Mouse (Mus musculus): Measurements from ENCODE around the gene Psd.

Psd gene

DNA sequence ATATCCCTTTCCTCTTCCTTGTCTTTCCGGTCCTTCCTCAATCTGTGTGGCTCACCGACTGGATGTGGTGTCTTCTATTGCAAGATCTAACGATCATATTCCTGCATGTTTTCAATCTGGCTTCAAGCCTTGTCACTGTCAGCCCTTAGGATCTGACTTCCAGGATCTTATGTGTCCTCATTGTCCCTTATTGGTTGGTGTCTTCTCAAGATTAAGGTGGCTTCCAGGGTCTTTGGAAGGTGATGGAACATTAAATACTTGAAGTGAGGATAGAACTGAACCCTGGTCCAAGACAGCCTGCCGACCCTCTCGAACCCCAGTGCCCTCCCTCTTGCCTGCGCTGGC, 12.0 kb upstream of the Psd start:
- no peak for DNase-seq (ENCODE audit: low spot score in 2 of 2)

DNA sequence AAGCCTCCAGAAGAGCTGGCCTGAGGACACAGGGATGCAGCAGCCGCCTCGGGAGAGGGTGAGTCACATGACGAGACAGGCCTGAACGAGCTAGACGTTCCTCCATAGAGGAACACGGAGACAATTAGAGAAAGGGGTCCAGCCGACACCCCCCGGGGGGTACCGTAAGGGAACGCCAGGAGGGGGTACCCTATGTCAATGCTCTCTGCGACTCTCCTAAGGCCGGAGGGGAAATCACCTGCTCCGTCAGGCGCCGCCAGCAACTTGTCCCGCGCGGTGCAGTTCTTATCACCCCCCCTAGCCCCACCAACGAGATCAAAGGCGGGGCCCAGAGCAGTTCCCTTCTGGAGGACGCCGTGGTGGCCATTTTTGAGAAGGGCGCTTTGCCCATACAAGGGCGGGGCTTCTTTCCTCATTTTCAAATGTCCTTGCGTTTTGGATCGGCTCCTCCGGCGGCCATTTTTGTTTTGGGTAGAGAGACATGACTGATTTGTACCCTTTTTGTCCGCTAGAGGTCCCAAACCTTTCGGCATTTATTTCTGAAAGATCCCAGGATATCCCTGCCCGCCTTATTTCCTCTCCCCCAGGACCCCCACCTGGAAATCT, 11.5 kb upstream of the Psd start, which contains the start of gene Cuedc2:
TSS of gene Cuedc2 (minus strand) at position 372 of the 606 bp plus-strand sequence.
- peak; percentile 92 to 98 for DNase-seq (ENCODE audit: low spot score in 2 of 2)

DNA sequence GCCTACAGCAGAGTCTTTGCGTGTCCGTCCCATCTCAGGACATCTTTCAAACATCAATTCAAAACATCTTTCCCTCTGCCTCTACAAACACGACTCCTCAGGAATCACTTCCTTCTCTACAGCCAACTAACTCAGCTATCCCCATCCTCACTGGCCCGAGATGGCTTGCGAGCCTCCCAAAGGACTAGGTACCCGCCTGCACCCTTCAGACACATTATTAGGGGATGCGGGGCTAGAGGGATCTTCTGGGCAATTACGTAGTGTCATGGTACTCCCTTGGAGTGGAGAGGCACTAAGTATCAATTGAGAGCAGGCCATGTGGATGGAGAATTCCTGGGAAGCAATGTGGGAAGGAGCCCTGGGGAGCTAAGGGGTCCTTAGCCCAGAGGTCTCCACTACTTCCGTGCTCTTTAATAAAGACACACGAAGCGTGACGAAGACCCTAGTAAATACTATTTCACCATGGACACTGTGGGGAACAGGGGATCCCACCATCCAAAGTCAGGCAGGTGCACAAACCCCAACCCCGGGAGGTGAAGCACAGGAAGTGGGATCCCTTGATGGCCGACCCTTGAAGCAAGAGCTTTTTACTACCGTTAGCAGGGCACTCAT, 10.9 kb upstream of the Psd start:
- no peak for DNase-seq (ENCODE audit: low spot score in 2 of 2)

DNA sequence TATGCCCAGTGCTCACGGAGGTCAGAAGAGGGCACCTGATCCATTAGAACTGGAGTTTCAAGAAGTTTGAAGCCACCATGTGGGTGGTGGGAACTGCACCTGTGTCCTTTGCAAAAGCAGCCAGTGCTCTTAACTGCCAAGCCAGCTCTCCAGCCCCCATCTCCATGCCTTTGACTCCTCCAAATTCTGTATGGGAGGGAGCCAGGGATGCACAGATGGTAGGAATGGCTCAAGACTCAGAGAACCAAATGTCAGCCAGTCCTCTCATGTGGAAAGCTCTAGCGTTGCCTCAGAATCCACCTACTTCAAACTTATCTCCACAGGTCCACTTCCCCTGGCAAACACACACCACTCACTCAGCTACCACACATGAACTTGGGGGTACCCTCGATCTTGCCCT, 7.0 kb upstream of the Psd start:
- no peak for DNase-seq (ENCODE audit: low spot score in 2 of 2)

DNA sequence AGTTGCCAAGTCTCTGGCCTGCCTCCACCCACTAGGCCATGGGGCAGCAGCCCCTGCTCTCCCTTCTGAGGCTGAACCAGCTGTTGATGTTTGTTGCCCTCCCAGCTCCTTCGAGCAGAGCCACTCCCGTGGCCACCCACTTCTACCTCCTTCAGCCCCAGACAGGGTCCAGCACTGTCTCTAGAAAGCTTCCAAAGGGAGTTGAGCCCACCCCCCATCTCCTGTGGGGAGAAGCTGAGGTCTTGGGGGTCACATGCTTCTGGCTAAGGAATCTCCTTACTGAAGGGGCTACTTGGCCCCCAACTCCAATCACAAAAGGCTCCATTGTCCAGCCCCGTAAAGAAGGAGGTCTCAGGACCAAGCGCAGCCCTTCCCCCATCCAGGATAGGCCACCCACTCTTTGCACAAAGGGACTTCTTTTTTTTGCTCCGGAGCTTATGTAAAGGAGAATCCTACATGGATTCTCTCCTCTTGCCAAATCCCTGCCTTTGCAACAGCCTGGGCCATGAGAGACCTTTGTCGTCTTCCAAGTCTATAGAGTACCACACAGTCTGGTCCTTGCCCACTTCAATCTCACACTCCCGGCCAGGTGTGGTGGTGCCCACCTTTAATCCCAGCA, 5.9 kb upstream of the Psd start:
- DNase-seq (ENCODE audit: low spot score in 2 of 2), result no peak

DNA sequence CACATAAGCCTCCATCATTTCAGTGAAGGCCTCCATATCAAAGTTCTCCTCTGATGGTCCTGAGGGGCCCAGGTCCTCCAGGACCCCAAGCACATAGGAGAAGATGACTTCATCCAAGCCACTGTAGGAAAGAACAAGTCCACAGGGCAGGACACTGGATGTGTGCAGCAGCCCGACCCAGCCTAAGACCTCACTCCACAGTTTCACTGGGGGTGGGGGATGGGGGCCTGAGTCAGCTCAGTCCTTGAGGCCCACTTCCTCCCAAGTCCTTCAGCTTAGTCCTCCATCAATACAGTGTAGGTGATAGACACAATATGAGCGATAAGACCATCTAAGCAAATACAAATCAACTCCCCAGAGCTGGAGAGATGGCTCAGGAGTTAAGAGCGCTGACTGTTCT, 5.0 kb upstream of the Psd start:
- no peak for DNase-seq (ENCODE audit: low spot score in 2 of 2)

DNA sequence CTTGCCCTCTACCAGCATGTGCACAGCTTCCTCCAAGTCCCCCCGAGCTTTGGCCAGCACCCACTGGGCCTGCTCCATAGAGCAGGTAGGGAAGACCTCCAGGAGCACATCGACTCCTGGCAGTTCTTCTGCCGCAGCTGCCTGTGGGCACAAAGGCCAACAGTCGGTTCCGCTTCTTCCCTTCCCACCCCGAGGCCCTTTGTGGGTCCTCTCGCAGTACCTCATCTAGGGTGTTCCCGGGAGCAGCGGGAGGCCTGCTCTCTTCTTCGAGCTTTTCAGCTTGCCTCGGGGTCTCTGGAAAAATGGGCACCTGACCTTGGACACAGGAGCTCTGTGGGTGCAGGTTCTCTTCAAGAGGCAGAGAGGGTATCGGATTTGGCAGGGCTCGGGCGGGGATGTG, 4.4 kb upstream of the Psd start:
- DNase-seq (ENCODE audit: low spot score in 2 of 2), result no peak

DNA sequence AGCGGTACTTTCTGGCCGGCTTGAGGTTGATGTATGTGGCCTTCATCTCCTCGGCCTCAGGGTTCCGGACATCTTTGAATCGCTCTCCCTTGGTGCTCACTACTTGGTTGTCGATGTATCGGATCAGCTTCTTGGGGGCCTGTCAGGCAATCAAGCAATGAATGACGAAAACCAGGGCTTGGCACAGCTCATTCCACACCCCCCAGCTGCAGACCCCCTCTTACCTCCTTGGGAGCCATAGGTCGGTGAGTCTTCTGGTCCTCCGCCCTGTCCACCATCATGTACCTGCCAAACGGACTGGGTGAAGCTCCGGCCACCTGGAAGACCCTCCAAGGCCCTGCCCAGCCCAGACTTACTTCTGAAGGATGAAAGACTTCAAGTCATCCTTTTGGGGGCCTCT, 3.7 kb upstream of the Psd start:
- DNase-seq (ENCODE audit: low spot score in 2 of 2), result no peak

DNA sequence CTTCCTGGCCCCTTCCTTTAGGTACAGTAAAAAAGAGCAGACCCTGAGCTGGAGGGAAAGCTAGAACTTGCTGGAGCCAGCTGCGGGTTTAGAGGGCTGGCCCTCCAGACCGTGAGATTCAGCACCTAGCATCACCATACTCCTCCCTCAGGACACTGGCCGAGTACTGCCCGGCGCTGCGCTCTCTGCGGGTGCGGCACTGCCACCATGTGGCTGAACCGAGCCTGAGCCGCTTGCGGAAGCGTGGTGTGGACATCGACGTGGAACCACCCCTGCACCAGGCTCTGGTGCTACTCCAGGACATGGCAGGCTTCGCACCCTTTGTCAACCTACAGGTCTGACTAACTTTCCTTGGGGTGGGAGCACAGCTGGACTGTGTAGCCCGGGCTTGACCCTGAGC, 3.0 kb upstream of the Psd start:
- peak; percentile 75 for DNase-seq (ENCODE audit: low spot score in 2 of 2)

DNA sequence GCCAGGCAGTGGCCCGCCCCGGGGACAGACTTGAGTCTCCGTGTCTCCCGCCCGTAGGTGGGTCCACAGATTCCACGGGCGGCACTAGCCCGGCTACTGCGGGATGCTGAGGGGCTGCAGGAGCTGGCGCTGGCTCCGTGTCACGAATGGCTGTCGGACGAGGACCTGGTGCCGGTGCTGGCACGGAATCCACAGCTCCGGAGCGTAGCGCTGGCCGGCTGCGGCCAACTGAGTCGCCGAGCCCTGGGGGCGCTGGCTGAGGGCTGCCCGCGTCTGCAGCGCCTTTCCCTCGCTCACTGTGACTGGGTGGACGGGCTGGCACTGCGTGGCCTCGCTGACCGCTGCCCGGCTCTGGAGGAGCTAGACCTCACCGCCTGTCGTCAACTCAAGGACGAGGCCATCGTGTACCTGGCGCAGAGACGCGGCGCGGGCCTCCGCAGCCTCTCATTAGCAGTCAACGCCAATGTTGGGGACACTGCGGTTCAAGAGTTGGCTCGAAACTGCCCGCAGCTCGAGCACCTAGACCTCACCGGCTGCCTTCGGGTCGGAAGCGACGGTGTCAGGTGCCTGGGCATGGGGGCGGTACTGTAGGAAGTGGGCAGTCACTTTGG, 2.2 kb upstream of the Psd start:
- DNase-seq (ENCODE audit: low spot score in 2 of 2), result no peak

DNA sequence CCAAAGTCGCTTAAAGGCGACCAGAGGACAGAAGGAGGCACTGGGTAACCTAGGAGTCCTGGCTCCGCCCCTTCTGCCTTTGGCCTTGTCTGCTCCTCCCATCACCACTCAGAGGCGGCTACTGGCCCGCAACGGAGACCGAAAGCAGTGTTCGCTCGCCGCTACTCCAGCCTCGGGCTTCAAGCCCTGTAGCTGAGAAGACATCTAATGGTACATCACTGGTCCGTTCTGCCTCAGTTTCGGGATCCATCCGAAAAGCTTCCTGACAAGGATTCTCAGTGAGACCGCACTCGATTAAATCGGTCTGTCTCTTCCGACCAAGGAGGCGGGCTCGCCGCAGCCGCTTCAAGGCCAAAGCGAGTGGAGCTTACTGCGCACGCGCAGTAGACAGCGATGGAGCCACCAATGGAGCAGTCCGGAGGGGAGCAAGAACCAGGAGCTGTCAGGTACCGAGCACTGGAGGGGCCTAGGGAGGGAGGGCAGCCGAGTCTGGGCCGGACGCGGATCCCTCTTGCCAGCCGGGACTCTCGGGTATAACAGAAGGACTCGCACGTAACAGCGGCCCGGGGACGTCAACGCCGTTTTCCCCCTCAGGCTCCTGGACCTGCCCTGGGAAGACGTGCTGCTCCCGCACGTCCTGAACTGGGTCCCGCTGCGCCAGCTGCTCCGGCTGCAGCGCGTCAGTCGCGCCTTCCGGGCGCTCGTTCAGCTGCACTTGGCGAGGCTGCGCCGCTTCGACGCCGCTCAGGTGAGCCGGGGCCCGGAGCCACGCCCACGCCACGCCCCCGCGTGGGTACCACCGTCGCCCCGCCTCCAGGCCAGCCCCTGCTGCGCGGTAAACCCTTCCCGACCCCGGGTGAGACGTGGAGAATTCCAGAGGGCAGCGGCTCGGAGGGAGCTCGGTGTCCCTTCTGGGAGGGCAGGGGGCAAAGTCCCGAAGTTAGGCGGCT, 1.4 kb upstream of the Psd start, which contains the start of gene Fbxl15:
TSS of gene Fbxl15 (plus strand) at position 104 of the 950 bp plus-strand sequence.
- DNase-seq (ENCODE audit: low spot score in 2 of 2), result peak; percentile 88 to 90

DNA sequence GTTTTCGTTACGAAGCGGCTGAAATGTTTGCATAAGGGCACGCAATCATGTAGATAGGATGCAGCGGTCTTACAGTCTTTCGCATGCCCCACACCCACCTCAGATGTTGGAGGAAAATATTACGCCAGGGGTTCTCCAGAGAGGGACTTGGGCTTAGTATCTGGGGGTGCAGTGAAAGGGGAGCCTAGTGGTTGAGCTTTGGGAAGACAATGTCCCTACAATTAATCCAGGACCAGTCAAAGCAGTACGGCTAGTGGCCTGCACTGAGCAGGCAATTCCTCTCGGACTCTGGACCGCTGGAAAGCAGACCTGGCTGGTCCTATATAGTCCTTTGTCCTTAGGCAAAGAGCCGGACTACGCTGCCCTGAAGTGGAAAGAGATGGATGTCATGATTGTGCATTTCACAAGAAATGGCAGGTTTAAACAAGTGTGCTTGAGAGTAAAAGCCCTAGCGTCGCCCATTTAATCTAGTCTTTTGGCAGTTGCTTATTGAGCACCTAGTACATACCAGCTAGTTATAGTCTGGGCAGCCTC, 642 bp upstream of the Psd start:
- DNase-seq (ENCODE audit: low spot score in 2 of 2), result no peak

DNA sequence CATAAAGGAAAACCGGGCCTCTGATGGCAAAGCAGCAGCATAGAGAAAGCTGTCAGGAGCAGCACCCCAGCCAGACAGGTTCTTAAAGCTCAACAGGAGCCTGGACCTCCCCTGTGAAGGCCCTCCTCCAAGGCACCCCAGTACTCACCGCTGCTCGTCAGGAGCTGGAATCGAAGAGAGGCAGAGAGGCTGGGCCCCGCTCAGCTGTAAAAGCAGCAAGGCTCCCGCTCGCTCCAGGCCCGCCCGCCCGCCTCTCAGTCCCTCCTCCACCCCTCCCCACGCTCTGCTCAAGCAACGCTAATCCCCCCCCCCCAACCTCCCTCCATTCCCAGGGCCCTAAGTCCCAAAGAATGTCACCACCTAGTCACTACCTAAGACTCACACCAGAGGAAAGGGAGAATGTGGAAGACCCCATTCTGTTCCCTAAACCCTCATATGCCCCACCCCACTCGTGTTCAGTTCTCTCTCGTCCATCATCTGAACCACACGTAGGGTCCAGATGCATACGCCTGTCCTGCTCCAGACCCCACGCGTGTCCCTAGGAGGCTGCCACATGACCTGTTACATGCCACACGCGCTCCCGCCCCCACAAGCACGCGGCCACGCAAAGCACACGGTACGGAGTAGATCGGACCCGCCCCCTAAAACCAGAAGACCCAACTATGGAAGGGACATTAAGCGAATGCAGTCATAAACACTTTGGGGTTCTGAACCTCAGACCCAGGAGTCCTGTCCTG, 769 bp downstream of the Psd start:
- DNase-seq (ENCODE audit: low spot score in 2 of 2), result no peak

DNA sequence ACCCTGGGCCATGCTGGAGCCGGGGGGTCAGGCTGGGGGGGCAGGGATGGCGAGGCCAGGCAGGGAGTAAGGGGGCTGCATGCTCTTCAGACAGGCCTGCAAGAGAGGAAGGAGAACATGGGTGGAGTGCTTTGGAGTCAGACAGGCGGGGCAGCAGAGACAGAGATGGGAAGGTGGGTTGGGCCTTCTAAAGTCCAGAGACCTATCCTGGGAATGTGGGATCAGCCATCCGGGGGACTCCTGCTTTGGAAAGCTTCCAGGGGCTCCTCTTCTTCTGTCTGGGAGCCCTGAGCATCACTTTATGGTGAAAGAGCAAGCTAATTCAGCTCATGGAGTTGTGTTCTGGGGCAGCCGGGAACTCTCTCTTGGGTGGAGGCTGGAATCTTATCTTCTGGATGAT, 2.0 kb downstream of the Psd start:
- no peak for DNase-seq (ENCODE audit: low spot score in 2 of 2)

DNA sequence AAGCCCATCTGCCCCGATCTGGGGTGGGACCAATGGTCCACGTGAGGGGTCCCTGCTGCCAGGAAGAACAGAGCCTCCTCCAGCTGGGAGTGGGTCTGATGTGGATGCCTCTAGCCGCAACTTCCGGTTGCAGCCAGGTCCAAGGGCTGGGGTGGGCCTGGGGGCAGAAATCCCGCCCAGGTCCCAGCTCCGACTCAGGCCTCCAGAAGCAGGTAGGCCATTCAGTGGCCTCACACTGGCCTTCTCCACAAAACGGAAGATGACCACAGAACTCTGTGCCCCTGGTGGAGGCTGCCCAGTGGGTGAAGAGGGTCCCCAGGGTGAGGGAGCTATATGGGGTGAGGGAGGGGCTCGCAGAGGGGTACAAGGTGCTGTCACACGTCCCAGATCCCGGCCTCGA, 2.6 kb downstream of the Psd start:
- DNase-seq (ENCODE audit: low spot score in 2 of 2), result no peak

DNA sequence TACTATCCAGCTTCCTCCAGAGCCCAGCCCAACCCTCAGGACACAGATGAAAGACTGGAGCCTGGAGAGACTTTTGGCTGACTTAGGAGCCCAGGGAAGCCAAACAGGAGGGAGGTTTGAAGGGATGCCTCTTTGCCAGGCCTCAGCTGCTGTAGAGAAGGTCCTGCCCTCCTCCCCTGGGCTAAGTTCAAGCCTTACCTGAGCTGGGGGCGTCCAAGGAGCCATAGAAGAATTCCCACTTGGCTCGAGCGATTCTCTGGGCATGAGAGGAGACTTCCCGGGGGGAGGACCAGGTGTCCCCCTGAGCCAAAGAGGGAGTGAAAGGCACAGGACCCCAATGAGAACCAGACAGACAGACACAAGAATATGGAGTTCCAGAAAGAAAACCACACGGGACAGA, 3.2 kb downstream of the Psd start:
- no peak for DNase-seq (ENCODE audit: low spot score in 2 of 2)

DNA sequence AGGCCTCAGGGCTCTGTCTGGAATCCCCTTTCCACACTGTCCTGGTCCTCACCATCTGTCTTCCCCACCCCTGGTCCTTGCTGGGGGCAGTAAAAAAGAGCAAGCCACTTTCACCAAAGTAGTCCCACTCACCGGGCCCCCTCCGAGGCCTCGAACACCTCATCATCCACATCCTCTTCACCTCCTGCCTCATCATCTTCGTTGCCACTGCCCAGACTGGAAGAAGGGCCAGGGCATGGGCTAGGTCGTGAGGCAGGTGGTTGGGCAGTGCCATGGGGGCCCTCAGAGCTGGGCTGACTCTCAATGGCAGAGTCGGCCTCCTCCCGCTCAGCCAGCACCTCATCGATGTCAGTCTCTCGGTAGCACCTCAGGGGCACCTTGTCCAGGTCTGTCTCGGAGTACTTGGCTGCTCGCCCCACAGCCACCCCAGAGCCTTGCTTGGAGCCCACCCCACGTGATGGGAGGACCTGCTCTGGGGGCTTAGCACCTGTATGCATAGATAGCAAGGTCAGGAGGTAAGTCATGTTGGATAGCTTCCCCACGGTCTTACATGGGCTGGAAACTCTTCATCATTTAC, 3.9 kb downstream of the Psd start:
- no peak for DNase-seq (ENCODE audit: low spot score in 2 of 2)

DNA sequence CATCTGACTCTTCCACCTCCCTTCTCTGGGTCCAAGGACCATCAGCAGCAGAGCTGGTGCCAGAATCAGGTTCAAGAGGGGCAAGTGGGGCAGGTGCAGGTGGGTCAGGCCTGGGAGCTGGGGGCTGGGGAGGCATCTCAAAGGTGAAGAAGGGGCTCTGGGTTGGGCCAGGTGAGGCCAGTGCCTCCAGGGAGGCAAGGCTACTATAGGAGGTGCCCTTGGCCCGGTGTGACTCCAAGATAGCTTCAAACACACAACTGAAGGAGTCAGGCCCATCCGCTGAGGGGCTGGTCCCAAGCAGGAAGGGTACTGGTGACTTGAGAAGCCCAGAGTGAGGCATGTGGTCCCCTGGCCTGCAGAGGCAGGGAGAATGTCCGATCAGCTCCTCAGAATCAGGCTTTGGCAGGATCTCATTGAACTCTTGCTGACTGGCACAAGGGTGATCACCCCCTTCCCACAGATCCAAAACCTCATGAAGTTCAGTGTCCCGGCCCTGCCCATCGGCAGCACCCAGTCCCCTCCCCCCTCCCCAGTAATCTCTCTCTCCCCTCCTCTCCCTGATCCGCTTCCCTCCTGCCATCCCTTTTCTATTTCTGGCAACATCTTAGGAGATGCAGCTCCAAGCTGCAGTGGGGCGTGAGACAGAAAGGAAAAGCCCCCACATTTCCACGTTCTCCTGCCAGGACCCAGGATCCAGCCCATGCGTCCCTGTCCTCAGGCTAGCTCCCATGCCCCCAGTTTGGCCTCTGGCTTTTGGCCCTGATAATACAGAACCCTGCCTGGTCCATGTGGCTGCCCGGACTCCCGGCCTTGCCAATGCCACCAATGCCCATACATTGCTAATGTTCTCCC, 4.6 kb downstream of the Psd start:
- no peak for DNase-seq (ENCODE audit: low spot score in 2 of 2)

DNA sequence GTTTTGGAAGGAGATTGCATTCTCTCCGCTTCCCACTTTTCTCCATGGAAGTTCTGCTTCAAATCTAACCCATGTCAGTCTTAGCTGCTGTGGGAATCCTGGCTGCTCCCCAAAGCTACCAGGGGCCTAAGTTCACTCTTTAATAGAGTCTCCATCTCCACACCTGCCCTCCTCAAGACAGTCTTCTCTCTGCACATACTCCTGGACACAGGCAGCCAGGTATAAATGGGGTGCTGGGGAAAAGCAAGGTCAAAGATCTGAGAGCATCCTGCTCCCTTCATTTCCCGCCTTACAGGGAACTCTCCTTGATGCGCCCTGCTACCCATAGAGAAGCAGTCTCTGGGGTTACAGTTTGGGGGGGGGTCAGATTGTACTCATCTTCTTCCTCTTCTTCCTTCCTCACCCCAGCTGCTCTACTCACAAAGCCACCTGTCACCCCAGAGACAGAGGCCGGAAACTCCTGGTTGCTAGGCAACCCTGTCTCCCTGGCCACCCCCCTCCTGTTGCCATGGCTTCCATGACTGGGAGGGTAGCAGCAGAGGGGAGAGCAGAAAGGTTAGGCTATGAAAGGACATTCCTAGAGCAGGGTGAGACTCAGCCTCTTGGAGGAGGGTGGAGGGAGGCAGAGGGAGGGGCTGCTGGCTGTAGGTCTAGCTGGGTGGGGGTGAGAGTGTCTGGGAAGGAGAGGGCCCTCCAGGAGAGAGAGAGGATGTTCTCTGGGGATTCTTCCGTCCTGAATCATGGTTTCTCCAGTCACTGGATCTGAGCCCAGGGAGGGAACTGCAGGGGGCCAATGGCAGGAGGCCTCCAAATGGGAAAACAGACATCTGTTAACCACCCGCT, 5.6 kb downstream of the Psd start:
- no peak for DNase-seq (ENCODE audit: low spot score in 2 of 2)
